In genomic region chr14:25226155-25226839, GRCm38 (mm10) we compare ENCODE assay signal across 8 mouse cellular contexts.
DNase-seq lines count a peak whose midpoint lies in the region; ATAC-seq and TF ChIP-seq lines count a peak whose summit lies in the region.
"Had no signal": no experiment of that assay in that cellular context is flagged by ENCODE, and none has a peak within 500 bp of the region (broad histone marks: within the 10 kb centered on the region; RNA-seq: fewer than 3 reads in every experiment).

No protein-coding gene starts in this region.

- TF ChIP-seq POLR2A in cerebellum, adult 2 months (IDR thresholded peaks at IDR 0.05; ENCODE audit: borderline replicate concordance, insufficient read depth, low read length) = no peak

- no peaks in the 10 kb centered on the region for H3K36me3 ChIP-seq in forebrain, embryonic 16.5 days (ENCODE audit: control insufficient read depth, insufficient read depth)
- H3K36me3 ChIP-seq in liver, embryonic 11.5 days (ENCODE audit: control insufficient read depth, insufficient read depth, low read length) = no peaks in the 10 kb centered on the region
- no peaks in the 10 kb centered on the region for H3K36me3 ChIP-seq in neural tube, embryonic 12.5 days

- H3K27me3 ChIP-seq in cerebellum, adult 2 months (ENCODE audit: control insufficient read depth, insufficient read depth, low read length) = no peaks in the 10 kb centered on the region
- no peaks in the 10 kb centered on the region for H3K27me3 ChIP-seq in forebrain, embryonic 16.5 days (replicated peaks; ENCODE audit: control insufficient read depth, insufficient read depth, low read length)
- H3K27me3 ChIP-seq in liver, embryonic 11.5 days (replicated peaks; ENCODE audit: control insufficient read depth, insufficient read depth, low read length) = no peaks in the 10 kb centered on the region
- no peaks in the 10 kb centered on the region for H3K27me3 ChIP-seq in neural tube, embryonic 12.5 days (replicated peaks)

- no peaks in the 10 kb centered on the region for H3K9me3 ChIP-seq in forebrain, embryonic 16.5 days (ENCODE audit: control insufficient read depth, low read length)
- no peaks in the 10 kb centered on the region for H3K9me3 ChIP-seq in liver, embryonic 11.5 days (ENCODE audit: control insufficient read depth, low read length)
- no peaks in the 10 kb centered on the region for H3K9me3 ChIP-seq in neural tube, embryonic 12.5 days

- peak; percentile 82 to 92 for DNase-seq in cerebellum, adult 2 months
- peak; percentile 91 for DNase-seq in heart, postnatal 10 days
- DNase-seq in kidney, postnatal 36 days = peak; percentile 90 to 92
- DNase-seq in liver, embryonic 11.5 days (ENCODE audit: low spot score) = peak; percentile 59
- peak; percentile 18 to 39 for DNase-seq in thymus, postnatal 10 days (ENCODE audit: low spot score in 2 of 2)

- ATAC-seq in forebrain, embryonic 16.5 days = peak; percentile 89
- peak; percentile 74 for ATAC-seq in liver, embryonic 11.5 days (replicated peaks; ENCODE audit: low FRiP score)
- peak; percentile 85 for ATAC-seq in neural tube, embryonic 12.5 days (ENCODE audit: low FRiP score, low read depth)

- 2% methylated on average over 11 of the region's 11 CpGs for WGBS in cerebellum, adult 2 months
- WGBS in forebrain, embryonic 16.5 days = 2% methylated on average over 11 of the region's 11 CpGs
- 19% methylated on average over 11 of the region's 11 CpGs for WGBS in liver, embryonic 11.5 days
- 13% methylated on average over 11 of the region's 11 CpGs for WGBS in neural tube, embryonic 12.5 days

- peak overlapping the region; percentile 88 for H3K27ac ChIP-seq in cerebellum, adult 2 months (ENCODE audit: insufficient read depth, low read length)
- H3K27ac ChIP-seq in forebrain, embryonic 16.5 days (ENCODE audit: low read length) = peak overlapping the region; percentile 90
- H3K27ac ChIP-seq in liver, embryonic 11.5 days (ENCODE audit: low read depth, low read length) = peak overlapping the region; percentile 71
- H3K27ac ChIP-seq in neural tube, embryonic 12.5 days = peak overlapping the region; percentile 57

- no peak for TF ChIP-seq CTCF in cerebellum, adult 2 months (IDR thresholded peaks at IDR 0.05; ENCODE audit: borderline replicate concordance, insufficient read depth, low read depth, low read length)

- H3K4me2 ChIP-seq in forebrain, embryonic 16.5 days (ENCODE audit: low read length) = peak overlapping the region; percentile 32
- peak overlapping the region; percentile 55 for H3K4me2 ChIP-seq in liver, embryonic 11.5 days
- H3K4me2 ChIP-seq in neural tube, embryonic 12.5 days (replicated peaks) = peak overlapping the region; percentile 31

- H3K9ac ChIP-seq in forebrain, embryonic 16.5 days (replicated peaks; ENCODE audit: low read depth, low read length) = peak overlapping the region; percentile 23; the same call in 1 of the 2 replicates
- H3K9ac ChIP-seq in liver, embryonic 11.5 days (ENCODE audit: low read depth, low read length) = peak overlapping the region; percentile 41; the same call in 1 of the 2 replicates
- H3K9ac ChIP-seq in neural tube, embryonic 12.5 days = no peak overlapping the region

- intact Hi-C loops in heart, postnatal 10 days (cut with DNase I) = no loop called here

- peaks cover 48% of the 10 kb centered on the region for H3K4me1 ChIP-seq in cerebellum, adult 2 months (ENCODE audit: control insufficient read depth, insufficient read depth, low read length)
- H3K4me1 ChIP-seq in forebrain, embryonic 16.5 days (replicated peaks; ENCODE audit: control insufficient read depth, insufficient read depth, low read length) = peaks cover 42% of the 10 kb centered on the region
- H3K4me1 ChIP-seq in liver, embryonic 11.5 days (replicated peaks; ENCODE audit: control insufficient read depth, insufficient read depth, low read length) = peaks cover 24% of the 10 kb centered on the region
- peaks cover 41% of the 10 kb centered on the region for H3K4me1 ChIP-seq in neural tube, embryonic 12.5 days

- H3K4me3 ChIP-seq in cerebellum, adult 2 months (replicated peaks; ENCODE audit: insufficient read depth, low read depth, low read length) = peak overlapping the region; percentile 23
- no peak overlapping the region for H3K4me3 ChIP-seq in forebrain, embryonic 16.5 days (replicated peaks; ENCODE audit: low read length)
- H3K4me3 ChIP-seq in liver, embryonic 11.5 days (ENCODE audit: low read depth, low read length) = peak overlapping the region; percentile 17; the same call in 1 of the 2 replicates
- no peak overlapping the region for H3K4me3 ChIP-seq in neural tube, embryonic 12.5 days
- H3K4me3 ChIP-seq: erythroblast, embryonic 14.5 days had no signal

Comparison
In these comparisons a context has a peak if more than half of its experiments do, and no peak if none do; other contexts are left out.
1. DNase-seq: peak in every context shown above with its lines; median percentile 91 in heart, postnatal 10 days; 91 in kidney, postnatal 36 days; 87 in cerebellum, adult 2 months; 59 in liver, embryonic 11.5 days; 28 in thymus, postnatal 10 days.
2. H3K4me3 ChIP-seq: peak in cerebellum, adult 2 months (single experiment) and liver, embryonic 11.5 days (single experiment); none in forebrain, embryonic 16.5 days (single experiment) and neural tube, embryonic 12.5 days (single experiment).
3. Peak in every context shown above with its lines, with median percentiles within 50 percentile points of each other: H3K27ac ChIP-seq, ATAC-seq and H3K4me2 ChIP-seq.